Mouse (Mus musculus): ENCODE measurements around the gene Lhfpl2. TPM values are rescaled to one million over a fixed set of nuclear protein-coding genes. Genes with fewer than 3 reads are reported as not detected.
A peak's percentile ranks its signal among the peaks of the same experiment; 100 is the strongest.

Gene Lhfpl2
- polyA plus RNA-seq, 1 experiment, result 15.5 TPM

DNA sequence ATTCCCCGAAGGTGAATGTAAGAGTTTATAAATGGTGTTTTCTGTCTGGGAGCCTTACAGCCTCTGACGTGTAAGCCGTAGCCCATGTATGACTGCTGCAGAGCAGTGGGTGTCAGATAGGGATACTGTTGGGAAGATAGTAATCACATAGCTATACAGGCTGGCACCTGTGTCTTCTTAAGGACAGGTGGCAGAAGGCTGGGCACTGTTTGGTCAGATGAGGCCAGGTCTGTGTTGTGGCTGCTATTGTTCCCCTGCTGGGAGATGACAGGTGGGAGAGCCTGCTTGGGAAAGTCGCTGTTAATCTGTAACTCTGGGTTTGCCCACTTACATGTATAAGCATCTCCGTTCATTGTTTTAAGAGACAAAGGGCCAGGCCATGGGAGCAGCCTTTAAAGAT, 16.1 kb downstream of the Lhfpl2 start:
- peaks cover 32% of the 10 kb centered on the region for H3K36me3 ChIP-seq (ENCODE audit: control insufficient read depth, insufficient read depth)
- no peak overlapping the region for H3K4me3 ChIP-seq (ENCODE audit: insufficient read depth, poor library complexity, severe bottlenecking)
- no peak for TF ChIP-seq FOSL1 (IDR thresholded peaks at IDR 0.05; ENCODE audit: insufficient read depth, low read length, poor library complexity, severe bottlenecking)
- peak; percentile 92 for TF ChIP-seq MYOD1 (IDR thresholded peaks at IDR 0.05; ENCODE audit: control insufficient read depth, insufficient read length, low read depth)
- peaks cover 91% of the 10 kb centered on the region for H3K79me2 ChIP-seq (ENCODE audit: control insufficient read depth, insufficient read depth)
- peaks cover 76% of the 10 kb centered on the region for H3K79me3 ChIP-seq (ENCODE audit: low read depth)
- H3ac ChIP-seq (ENCODE audit: control insufficient read depth, insufficient read length, low read depth), result no peak overlapping the region
- H3K27me3 ChIP-seq (ENCODE audit: control insufficient read depth, insufficient read depth, insufficient read length), result no peaks in the 10 kb centered on the region

- H3K27me3 ChIP-seq (ENCODE audit: control insufficient read depth, insufficient read depth, insufficient read length), result no peaks in the 10 kb centered on the region
- H3K36me3 ChIP-seq (ENCODE audit: control insufficient read depth, insufficient read depth), result peaks cover 46% of the 10 kb centered on the region
- peaks cover 83% of the 10 kb centered on the region for H3K79me2 ChIP-seq (ENCODE audit: control insufficient read depth, insufficient read depth)
- H3K79me3 ChIP-seq (ENCODE audit: low read depth), result peaks cover 72% of the 10 kb centered on the region
- TF ChIP-seq MYOD1 (IDR thresholded peaks at IDR 0.05; ENCODE audit: control insufficient read depth, insufficient read length, low read depth) (no peak), MYOG (IDR thresholded peaks at IDR 0.05; ENCODE audit: control insufficient read depth, extremely low read depth, insufficient read length) (no peak), CTCF (IDR thresholded peaks at IDR 0.05; ENCODE audit: control insufficient read depth, insufficient read depth, insufficient read length) (no peak), MAX (IDR thresholded peaks at IDR 0.05) (no peak), FOSL1 (IDR thresholded peaks at IDR 0.05; ENCODE audit: insufficient read depth, low read length, poor library complexity, severe bottlenecking) (no peak), USF1 (IDR thresholded peaks at IDR 0.05; ENCODE audit: low read depth) (no peak), CEBPB (IDR thresholded peaks at IDR 0.05; ENCODE audit: low read depth) (no peak)
- H3K4me3 ChIP-seq (ENCODE audit: insufficient read depth, poor library complexity, severe bottlenecking), result no peak overlapping the region
- no peak overlapping the region for H3ac ChIP-seq (ENCODE audit: control insufficient read depth, insufficient read length, low read depth)
Observed at GRCm38 (mm10) chr13:94075181-94075580, 17.6 kb downstream of the Lhfpl2 start.

- Histone ChIP-seq H3K79me2 (ENCODE audit: control insufficient read depth, insufficient read depth) (peaks cover 69% of the 10 kb centered on the region), H3K4me3 (ENCODE audit: insufficient read depth, poor library complexity, severe bottlenecking) (no peak overlapping the region), H3K36me3 (ENCODE audit: control insufficient read depth, insufficient read depth) (peaks cover 48% of the 10 kb centered on the region), H3K79me3 (ENCODE audit: low read depth) (peaks cover 59% of the 10 kb centered on the region), H3K27me3 (ENCODE audit: control insufficient read depth, insufficient read depth, insufficient read length) (no peaks in the 10 kb centered on the region), H3ac (ENCODE audit: control insufficient read depth, insufficient read length, low read depth) (no peak overlapping the region)
- TF ChIP-seq USF1 (IDR thresholded peaks at IDR 0.05; ENCODE audit: low read depth) (no peak), MYOG (IDR thresholded peaks at IDR 0.05; ENCODE audit: control insufficient read depth, extremely low read depth, insufficient read length) (no peak), MYOD1 (IDR thresholded peaks at IDR 0.05; ENCODE audit: control insufficient read depth, insufficient read length, low read depth) (no peak), MAX (IDR thresholded peaks at IDR 0.05) (no peak), CTCF (IDR thresholded peaks at IDR 0.05; ENCODE audit: control insufficient read depth, insufficient read depth, insufficient read length) (no peak), CEBPB (IDR thresholded peaks at IDR 0.05; ENCODE audit: low read depth) (no peak), FOSL1 (IDR thresholded peaks at IDR 0.05; ENCODE audit: insufficient read depth, low read length, poor library complexity, severe bottlenecking) (no peak)
Observed at GRCm38 (mm10) chr13:94077136-94078018, 19.8 kb downstream of the Lhfpl2 start.

DNA sequence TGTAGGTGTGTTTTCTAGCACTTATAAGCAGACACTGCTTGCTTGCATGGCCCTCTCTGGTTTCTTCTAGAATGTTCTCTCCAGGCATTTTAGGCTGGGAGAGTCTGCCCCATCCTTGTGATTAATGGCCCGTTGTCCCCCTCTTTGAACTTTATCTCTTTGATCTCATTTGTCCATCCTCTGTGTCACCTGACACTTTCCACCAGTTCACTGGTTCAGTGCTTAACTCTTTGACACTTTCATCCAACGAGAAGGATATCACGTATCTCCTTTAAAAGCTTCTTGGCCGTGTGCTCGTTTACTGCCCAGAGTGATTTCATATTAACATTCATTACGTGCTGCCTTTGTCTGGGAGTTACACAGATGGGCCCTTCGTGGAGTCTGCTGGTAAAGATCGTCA, 25.6 kb downstream of the Lhfpl2 start:
- H3ac ChIP-seq (ENCODE audit: control insufficient read depth, insufficient read length, low read depth), result no peak overlapping the region
- peaks cover 42% of the 10 kb centered on the region for H3K79me3 ChIP-seq (ENCODE audit: low read depth)
- no peak for TF ChIP-seq CTCF (IDR thresholded peaks at IDR 0.05; ENCODE audit: control insufficient read depth, insufficient read depth, insufficient read length)
- TF ChIP-seq CEBPB (IDR thresholded peaks at IDR 0.05; ENCODE audit: low read depth), result no peak
- TF ChIP-seq USF1 (IDR thresholded peaks at IDR 0.05; ENCODE audit: low read depth), result no peak
- no peak for TF ChIP-seq MYOG (IDR thresholded peaks at IDR 0.05; ENCODE audit: control insufficient read depth, extremely low read depth, insufficient read length)
- no peak for TF ChIP-seq FOSL1 (IDR thresholded peaks at IDR 0.05; ENCODE audit: insufficient read depth, low read length, poor library complexity, severe bottlenecking)
- no peak for TF ChIP-seq MYOD1 (IDR thresholded peaks at IDR 0.05; ENCODE audit: control insufficient read depth, insufficient read length, low read depth)
- no peak for TF ChIP-seq MAX (IDR thresholded peaks at IDR 0.05)
- H3K4me3 ChIP-seq (ENCODE audit: insufficient read depth, poor library complexity, severe bottlenecking), result no peak overlapping the region
- peaks cover 71% of the 10 kb centered on the region for H3K36me3 ChIP-seq (ENCODE audit: control insufficient read depth, insufficient read depth)
- peaks cover 75% of the 10 kb centered on the region for H3K79me2 ChIP-seq (ENCODE audit: control insufficient read depth, insufficient read depth)
- H3K27me3 ChIP-seq (ENCODE audit: control insufficient read depth, insufficient read depth, insufficient read length), result no peaks in the 10 kb centered on the region

- Histone ChIP-seq H3K4me3 (ENCODE audit: insufficient read depth, poor library complexity, severe bottlenecking) (no peak overlapping the region), H3K79me2 (ENCODE audit: control insufficient read depth, insufficient read depth) (peaks cover 76% of the 10 kb centered on the region), H3K36me3 (ENCODE audit: control insufficient read depth, insufficient read depth) (peaks cover 59% of the 10 kb centered on the region), H3K27me3 (ENCODE audit: control insufficient read depth, insufficient read depth, insufficient read length) (no peaks in the 10 kb centered on the region), H3ac (ENCODE audit: control insufficient read depth, insufficient read length, low read depth) (no peak overlapping the region), H3K79me3 (ENCODE audit: low read depth) (peaks cover 41% of the 10 kb centered on the region)
- TF ChIP-seq FOSL1 (IDR thresholded peaks at IDR 0.05; ENCODE audit: insufficient read depth, low read length, poor library complexity, severe bottlenecking) (no peak), CTCF (IDR thresholded peaks at IDR 0.05; ENCODE audit: control insufficient read depth, insufficient read depth, insufficient read length) (no peak), MYOD1 (IDR thresholded peaks at IDR 0.05; ENCODE audit: control insufficient read depth, insufficient read length, low read depth) (no peak), MYOG (IDR thresholded peaks at IDR 0.05; ENCODE audit: control insufficient read depth, extremely low read depth, insufficient read length) (no peak), MAX (IDR thresholded peaks at IDR 0.05) (no peak), CEBPB (IDR thresholded peaks at IDR 0.05; ENCODE audit: low read depth) (no peak), USF1 (IDR thresholded peaks at IDR 0.05; ENCODE audit: low read depth) (no peak)
Observed at GRCm38 (mm10) chr13:94084220-94085126, 26.9 kb downstream of the Lhfpl2 start.
